Mouse (Mus musculus): Measurements from ENCODE around the gene Mmp15.
"Not testable (repeated sequence)": the region's sequence is repeated elsewhere in the genome, so short reads cannot be mapped to it uniquely, and the experiment has no call there.

Gene Mmp15

GRCm38 (mm10) chr8:95377863-95378291 is 25.8 kb downstream of the Mmp15 start:
- DNase-seq, result peak; percentile 44 to 68

- not testable (repeated sequence) for DNase-seq
These were observed 26.9 kb downstream of the Mmp15 start for GRCm38 (mm10) chr8:95378928-95379327.

DNA sequence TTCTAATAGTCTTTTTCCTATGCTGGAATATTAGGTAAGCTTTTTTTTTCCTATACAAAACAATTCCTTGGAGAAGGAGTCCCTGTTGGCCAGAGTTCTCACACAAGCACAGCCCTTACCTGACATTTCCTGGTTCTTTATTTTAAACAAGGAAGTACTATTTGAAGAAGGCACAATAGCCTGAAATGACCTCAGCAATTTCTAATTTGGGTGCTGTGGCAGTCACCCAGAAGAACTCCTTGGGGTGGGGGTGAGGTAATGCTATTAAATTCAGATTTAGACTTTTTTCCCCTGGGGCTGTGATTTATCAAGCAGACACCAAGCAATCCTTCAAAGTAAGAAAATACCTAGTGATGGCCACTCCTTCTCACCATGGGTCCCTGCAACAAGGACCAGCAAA is 28.9 kb downstream of the Mmp15 start:
- no peak for DNase-seq

GRCm38 (mm10) chr8:95381595-95381994 is 29.5 kb downstream of the Mmp15 start:
- DNase-seq, result no peak

DNA sequence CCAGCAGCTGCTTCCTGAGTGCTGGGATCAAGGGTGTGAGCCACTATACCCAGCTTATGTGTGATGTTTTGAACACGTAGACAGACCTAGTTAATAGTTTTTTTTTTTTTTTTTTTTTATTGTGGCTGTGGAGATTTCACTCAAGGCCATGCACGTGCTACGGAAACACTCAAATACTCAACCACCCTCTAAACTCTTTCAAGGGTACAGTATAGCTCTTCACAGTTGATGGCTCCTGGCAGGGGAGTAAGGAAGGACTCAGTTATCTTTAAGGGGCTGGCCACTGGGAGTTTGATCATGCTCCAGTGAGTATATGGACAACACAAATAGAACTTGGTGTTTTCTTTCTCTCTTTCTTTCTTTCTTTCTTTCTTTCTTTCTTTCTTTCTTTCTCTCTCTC is 32.4 kb downstream of the Mmp15 start:
- no peak for DNase-seq

DNA sequence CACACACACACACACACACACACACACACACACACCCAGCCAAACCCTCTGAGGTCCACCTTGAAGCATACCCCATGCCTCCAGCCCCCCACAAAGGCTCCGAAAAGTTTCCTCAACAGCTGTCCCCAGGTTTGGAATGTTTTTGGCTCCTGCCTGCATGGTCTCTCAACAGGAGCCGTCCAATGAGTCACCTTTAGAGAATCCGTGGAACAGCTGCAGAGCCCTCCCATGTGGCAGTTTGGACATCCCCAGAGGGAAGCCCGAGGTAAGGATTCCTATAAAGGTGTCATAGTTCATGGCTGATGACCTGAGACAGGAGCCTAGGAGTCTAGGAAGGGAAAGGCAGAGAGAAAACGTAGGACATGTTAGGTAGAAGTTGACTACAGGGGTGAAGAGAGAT is 34.0 kb downstream of the Mmp15 start:
- DNase-seq, result no peak

- no peak for DNase-seq
These were observed 35.2 kb downstream of the Mmp15 start for GRCm38 (mm10) chr8:95387221-95387620.

- no peak for DNase-seq
These were observed 35.9 kb downstream of the Mmp15 start for GRCm38 (mm10) chr8:95387936-95388335.

DNA sequence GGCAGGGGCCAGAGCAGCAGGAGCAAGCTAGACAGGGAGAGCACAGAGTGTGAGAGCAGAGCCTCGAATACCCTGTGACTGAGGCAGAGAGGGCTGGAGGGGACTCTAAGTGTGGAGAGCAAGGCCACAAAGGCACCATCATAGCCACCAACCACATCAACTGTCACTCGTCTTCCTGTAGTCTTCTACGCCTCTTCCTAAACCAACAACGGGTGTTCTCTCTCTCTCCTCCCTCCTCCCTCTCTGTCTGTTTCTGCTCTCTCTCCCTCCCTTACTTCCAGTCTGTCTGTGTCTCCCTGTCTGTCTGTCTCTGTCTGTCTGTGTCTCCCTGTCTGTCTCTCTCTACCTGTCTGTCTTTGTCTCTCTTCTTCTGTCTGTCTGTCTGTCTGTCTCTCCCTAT is 38.2 kb downstream of the Mmp15 start:
- DNase-seq, result no peak

GRCm38 (mm10) chr8:95391101-95391500 is 39.0 kb downstream of the Mmp15 start:
- no peak for DNase-seq

- peak; percentile 51 to 57 for DNase-seq
These were observed 40.5 kb downstream of the Mmp15 start for GRCm38 (mm10) chr8:95392604-95393003.

DNA sequence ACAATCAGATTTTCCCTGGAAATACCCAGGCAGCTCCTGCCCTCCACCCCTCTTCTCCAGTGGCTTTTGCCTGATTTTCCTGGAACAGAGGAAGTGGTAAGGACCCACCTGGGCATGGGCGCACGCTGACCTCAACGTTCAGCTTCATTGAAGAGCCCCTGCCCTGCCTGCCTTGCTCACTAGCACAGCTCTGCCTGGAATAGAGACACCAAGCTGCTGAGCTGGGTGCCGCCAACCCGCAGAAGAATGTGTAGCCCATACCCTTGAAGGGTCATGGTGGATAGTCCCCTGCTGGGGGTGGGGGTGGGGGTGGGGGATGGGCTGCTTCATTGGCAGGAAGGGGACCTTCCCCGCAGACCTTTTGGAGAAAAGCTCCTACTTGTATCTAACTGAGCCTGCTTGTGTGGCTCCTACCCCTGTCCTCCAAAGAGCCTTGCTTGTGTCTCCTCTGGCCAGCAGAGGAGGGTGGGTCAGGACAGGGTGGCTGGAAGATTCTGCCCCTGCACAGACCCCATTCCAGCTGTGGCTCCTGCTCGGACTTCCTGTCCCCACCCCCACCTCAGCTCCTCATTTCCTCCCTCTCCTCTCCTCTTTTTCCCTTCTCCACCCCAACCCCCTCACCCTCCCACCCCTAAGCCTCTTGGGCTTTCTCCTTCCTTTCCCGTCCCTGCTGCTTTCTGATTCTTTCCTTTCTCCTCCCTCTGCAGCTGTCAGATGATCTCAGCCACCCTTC is 43.3 kb downstream of the Mmp15 start:
- DNase-seq, result no peak

- DNase-seq, result no peak
These were observed 44.7 kb downstream of the Mmp15 start for GRCm38 (mm10) chr8:95396752-95397151.

- DNase-seq, result no peak
These were observed 45.1 kb downstream of the Mmp15 start for GRCm38 (mm10) chr8:95397201-95397600.

DNA sequence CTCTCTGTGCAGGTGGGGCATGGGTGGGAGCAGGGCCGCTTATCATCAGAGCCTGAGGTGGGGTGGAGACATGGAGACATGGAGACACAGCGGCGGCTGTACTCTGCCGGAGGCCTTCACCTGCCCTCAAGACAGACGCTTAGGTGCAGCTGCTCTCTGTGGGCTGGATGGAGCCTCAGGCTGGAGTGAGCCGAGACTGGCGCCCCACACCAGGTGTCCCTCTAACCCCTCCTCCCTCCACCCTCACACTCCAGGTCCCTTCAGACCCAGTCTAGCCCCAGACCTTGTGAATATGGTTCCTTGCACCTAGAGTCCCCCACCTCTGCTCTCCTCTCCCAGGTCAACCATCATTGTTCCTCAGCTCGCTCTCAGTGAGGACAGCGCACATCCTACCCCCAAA is 47.1 kb downstream of the Mmp15 start:
- DNase-seq, result no peak

GRCm38 (mm10) chr8:95401091-95401490 is 49.0 kb downstream of the Mmp15 start:
- DNase-seq, result no peak

DNA sequence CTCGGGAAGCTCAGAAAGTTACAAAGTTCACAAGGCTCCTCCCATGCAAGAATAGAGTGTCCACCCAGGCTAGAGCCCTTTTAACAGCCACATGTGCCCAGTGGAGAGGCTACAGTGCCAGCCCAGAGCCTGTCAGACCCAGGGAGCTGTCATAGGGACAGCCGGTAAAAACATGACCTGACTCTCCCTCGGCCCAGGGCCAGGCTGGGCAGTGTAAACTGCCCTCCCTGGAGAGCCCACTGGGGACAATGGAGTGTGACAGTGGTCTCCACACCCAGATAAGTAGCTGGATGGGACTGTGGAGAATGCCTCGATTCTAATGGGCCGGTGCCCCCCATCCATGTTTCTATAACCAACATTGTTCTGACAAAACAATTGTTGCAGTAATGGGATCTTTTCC is 57.5 kb downstream of the Mmp15 start:
- DNase-seq, result no peak

- peak; percentile 56 to 68 for DNase-seq
These were observed 59.4 kb downstream of the Mmp15 start for GRCm38 (mm10) chr8:95411309-95411972.

DNA sequence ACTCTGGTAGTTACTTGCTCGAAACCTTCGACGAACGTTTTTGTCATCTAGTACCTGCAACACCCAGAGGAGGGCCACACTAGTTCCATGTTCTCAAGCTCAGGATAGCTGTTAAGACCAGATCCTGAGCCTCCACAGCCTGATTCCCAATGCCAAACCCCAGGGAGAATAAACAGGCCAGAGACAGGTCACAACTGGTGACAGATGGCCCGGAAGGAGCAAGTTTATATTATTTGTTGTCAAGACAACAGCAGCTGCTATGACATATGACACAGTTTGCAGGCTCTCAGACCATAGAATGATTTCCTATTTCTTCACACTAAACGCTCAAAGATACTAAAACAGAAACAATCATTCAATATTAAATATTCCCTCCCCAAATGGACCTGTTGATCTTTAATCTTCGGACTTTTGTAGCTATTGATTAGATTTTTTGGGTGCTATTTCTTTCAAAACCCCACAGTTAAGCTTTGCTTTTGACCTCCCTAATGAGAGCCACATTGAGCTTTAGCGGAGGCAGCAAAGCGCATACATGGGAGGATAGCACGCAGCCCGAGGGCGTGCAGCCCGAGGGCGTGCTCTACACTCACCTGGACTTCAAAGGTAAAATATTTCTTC is 70.2 kb downstream of the Mmp15 start:
- no peak for DNase-seq
